Mouse (Mus musculus): ENCODE measurements around the gene Spz1. TPM values are rescaled to one million over a fixed set of nuclear protein-coding genes. Genes with fewer than 3 reads are reported as not detected.
A peak's percentile ranks its signal among the peaks of the same experiment; 100 is the strongest.

The Spz1 gene
- total and polyA plus RNA-seq, 2 experiments from 2014 or later = not detected

DNA sequence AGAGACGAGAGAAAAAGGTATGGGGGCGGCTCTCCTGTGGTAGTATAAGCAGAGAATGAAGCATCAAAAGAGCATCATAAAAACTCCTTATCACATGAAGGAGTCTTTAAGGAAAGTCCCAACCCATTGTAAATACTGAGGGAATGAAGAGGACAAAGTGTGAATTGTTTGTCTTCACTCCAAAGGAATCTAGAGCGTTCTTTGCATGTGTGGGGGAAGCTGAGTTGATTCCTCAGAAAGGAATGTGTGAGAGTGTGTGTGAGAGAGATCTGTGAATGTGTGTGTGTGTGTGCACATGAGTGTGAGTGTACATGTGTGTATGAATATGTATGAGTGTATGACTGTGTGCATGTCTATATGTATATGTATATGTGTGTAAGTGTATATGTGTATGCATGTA, 12.7 kb upstream of the Spz1 start:
- ATAC-seq (ENCODE audit: low FRiP score) = no peak
- Histone ChIP-seq H3K27me3 (ENCODE audit: insufficient read depth, low read length) (no peaks in the 10 kb centered on the region), H3K27ac (ENCODE audit: low read depth, low read length) (no peak overlapping the region), H3K4me1 (ENCODE audit: insufficient read depth, low read length) (no peaks in the 10 kb centered on the region), H3K9ac (replicated peaks; ENCODE audit: low read length, poor library complexity, severe bottlenecking) (no peak overlapping the region), H3K36me3 (ENCODE audit: insufficient read depth, low read length) (no peaks in the 10 kb centered on the region), H3K9me3 (ENCODE audit: low read length) (no peaks in the 10 kb centered on the region), H3K4me2 (ENCODE audit: low read depth, low read length, poor library complexity, severe bottlenecking) (no peak overlapping the region), H3K4me3 (ENCODE audit: low read depth, low read length) (no peak overlapping the region)
- 84% methylated on average over 3 of the region's 3 CpGs for WGBS
- no peak for DNase-seq (ENCODE audit: low spot score)
- TF ChIP-seq CTCF (IDR thresholded peaks at IDR 0.05) = no peak

DNA sequence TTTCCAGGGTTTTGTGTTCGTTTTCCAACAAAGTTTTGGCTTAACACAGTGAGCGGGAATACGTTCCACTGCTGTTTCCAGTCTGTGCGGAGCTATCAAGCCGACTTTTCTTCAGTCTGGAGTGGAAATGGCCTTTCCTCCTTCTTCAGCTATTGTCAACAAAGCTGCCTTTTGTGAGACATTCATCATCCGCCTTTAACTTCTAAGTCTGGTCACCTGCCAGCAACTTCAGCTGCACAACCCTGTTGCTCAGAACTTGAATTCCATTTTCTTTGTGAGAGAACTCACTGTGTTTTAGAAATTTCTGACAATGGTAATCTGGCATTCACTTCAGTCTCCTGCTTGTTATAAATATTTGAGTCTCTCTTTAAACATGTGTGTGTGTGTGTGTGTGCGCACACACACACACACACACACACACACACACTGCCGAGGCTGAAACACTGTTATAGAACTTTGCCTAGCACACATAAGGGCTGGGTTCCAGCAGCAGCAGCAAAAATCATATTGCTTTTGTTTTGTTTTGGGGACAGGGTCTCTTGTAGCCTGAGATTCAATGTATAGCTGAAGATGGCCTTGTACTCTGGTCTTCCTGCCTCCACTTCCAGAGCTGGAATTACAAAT, 8.2 kb upstream of the Spz1 start:
- no peak for TF ChIP-seq CTCF (IDR thresholded peaks at IDR 0.05)
- Histone ChIP-seq H3K9ac (replicated peaks; ENCODE audit: low read length, poor library complexity, severe bottlenecking) (no peak overlapping the region), H3K36me3 (ENCODE audit: insufficient read depth, low read length) (no peaks in the 10 kb centered on the region), H3K27me3 (ENCODE audit: insufficient read depth, low read length) (no peaks in the 10 kb centered on the region), H3K4me2 (ENCODE audit: low read depth, low read length, poor library complexity, severe bottlenecking) (no peak overlapping the region), H3K9me3 (ENCODE audit: low read length) (no peaks in the 10 kb centered on the region), H3K4me3 (ENCODE audit: low read depth, low read length) (no peak overlapping the region), H3K4me1 (ENCODE audit: insufficient read depth, low read length) (no peaks in the 10 kb centered on the region), H3K27ac (ENCODE audit: low read depth, low read length) (no peak overlapping the region)
- ATAC-seq (ENCODE audit: low FRiP score) (no peak), DNase-seq (ENCODE audit: low spot score) (peak; percentile 27)
- WGBS = 51% methylated on average over 8 of the region's 8 CpGs

DNA sequence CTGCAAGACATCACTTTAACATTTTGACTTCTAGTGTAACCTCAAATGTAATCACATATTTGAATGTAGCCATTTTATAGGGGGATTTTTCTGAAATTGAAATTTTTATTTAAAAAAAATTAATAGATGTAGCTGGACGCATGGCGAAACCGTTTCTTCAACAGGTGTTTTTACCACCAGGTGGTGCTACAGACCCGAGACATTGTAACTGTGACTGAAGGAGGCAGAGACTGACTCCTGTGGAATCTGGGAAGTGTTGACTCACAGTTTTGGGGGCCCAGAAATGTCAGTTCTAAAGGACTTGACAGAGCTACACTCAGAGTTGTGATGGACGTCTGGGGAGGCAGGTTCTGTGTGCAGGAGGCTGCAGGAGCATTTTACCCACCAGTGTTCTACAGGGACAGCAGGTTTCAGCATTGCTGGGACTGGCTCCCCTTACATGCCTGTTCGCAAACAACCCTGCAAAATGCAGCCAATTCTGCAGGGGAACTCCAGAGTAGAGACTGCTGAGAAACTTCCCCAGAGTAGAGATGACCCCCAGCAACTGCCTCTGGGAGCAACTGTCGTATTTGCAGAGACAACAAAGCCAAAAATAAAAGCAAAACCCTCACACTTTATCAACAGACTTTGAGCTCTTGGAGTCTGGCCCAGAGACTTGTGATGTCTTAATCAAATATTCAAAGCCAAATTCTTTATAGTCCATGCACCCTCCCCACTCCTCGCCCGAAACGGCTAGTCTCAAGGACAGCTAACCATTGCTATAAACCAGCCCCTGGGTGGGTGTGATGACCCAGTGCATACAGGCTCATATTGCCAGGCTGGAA, 4.5 kb upstream of the Spz1 start:
- Histone ChIP-seq H3K9ac (replicated peaks; ENCODE audit: low read length, poor library complexity, severe bottlenecking) (no peak overlapping the region), H3K4me3 (ENCODE audit: low read depth, low read length) (no peak overlapping the region), H3K4me1 (ENCODE audit: insufficient read depth, low read length) (no peaks in the 10 kb centered on the region), H3K9me3 (ENCODE audit: low read length) (no peaks in the 10 kb centered on the region), H3K4me2 (ENCODE audit: low read depth, low read length, poor library complexity, severe bottlenecking) (no peak overlapping the region), H3K27ac (ENCODE audit: low read depth, low read length) (no peak overlapping the region), H3K36me3 (ENCODE audit: insufficient read depth, low read length) (no peaks in the 10 kb centered on the region), H3K27me3 (ENCODE audit: insufficient read depth, low read length) (no peaks in the 10 kb centered on the region)
- ATAC-seq (ENCODE audit: low FRiP score) = peak; percentile 63; the same call in 1 of the 2 replicates
- peak; percentile 80 for TF ChIP-seq CTCF (IDR thresholded peaks at IDR 0.05)
- 20% methylated on average over 10 of the region's 10 CpGs for WGBS
- DNase-seq (ENCODE audit: low spot score) = peak; percentile 77

DNA sequence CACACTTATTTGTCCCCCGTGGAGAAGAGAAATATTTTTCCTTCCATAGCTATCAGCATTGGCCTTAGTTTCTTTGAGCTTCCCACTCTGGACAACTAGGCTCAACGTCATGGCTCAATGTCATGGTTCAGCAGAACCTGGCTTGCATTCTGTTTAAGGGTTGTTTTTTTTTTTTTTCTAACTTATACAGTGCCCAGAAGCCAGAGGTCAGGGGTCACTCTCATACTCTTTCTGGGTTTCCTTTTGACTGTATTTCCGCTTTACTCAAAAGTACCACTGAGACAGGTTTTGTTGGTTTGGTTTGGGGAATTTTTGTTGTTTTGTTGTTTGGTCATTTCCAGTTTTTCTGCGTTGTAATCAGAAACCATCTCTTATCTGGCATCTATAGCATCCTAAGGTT, 2.2 kb upstream of the Spz1 start:
- H3K27me3 ChIP-seq (ENCODE audit: insufficient read depth, low read length) = no peaks in the 10 kb centered on the region
- H3K4me2 ChIP-seq (ENCODE audit: low read depth, low read length, poor library complexity, severe bottlenecking) = no peak overlapping the region
- H3K27ac ChIP-seq (ENCODE audit: low read depth, low read length) = no peak overlapping the region
- no peak for TF ChIP-seq CTCF (IDR thresholded peaks at IDR 0.05)
- 87% methylated on average over 4 of the region's 4 CpGs for WGBS
- H3K9me3 ChIP-seq (ENCODE audit: low read length) = no peaks in the 10 kb centered on the region
- H3K36me3 ChIP-seq (ENCODE audit: insufficient read depth, low read length) = no peaks in the 10 kb centered on the region
- H3K4me3 ChIP-seq (ENCODE audit: low read depth, low read length) = no peak overlapping the region
- H3K9ac ChIP-seq (replicated peaks; ENCODE audit: low read length, poor library complexity, severe bottlenecking) = no peak overlapping the region
- no peak for ATAC-seq (ENCODE audit: low FRiP score)
- DNase-seq (ENCODE audit: low spot score) = no peak
- H3K4me1 ChIP-seq (ENCODE audit: insufficient read depth, low read length) = no peaks in the 10 kb centered on the region

DNA sequence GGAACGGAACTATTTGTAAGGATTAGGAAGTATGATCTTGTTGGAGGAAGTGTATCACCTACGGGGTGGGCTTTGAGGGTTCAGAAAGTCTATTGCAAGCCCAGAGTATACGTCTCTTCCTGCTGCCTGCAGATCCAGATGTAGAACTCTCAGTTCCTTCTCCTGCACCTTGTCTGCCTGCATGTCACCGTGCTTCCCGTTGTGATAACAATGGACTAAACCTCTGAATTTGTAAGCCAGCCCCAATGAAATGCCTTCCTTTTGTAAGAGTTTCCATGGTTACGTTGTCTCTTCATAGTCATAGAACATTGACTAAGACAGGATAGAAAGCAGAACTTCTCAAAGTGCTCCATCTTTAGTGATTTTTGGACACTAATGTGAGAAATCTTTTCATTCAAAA, 716 bp upstream of the Spz1 start:
- Histone ChIP-seq H3K9me3 (ENCODE audit: low read length) (no peaks in the 10 kb centered on the region), H3K36me3 (ENCODE audit: insufficient read depth, low read length) (no peaks in the 10 kb centered on the region), H3K27me3 (ENCODE audit: insufficient read depth, low read length) (no peaks in the 10 kb centered on the region), H3K27ac (ENCODE audit: low read depth, low read length) (no peak overlapping the region), H3K4me3 (ENCODE audit: low read depth, low read length) (no peak overlapping the region), H3K4me2 (ENCODE audit: low read depth, low read length, poor library complexity, severe bottlenecking) (no peak overlapping the region), H3K4me1 (ENCODE audit: insufficient read depth, low read length) (no peaks in the 10 kb centered on the region), H3K9ac (replicated peaks; ENCODE audit: low read length, poor library complexity, severe bottlenecking) (no peak overlapping the region)
- 40% methylated on average over 6 of the region's 6 CpGs for whole genome bisulfite sequencing
- no peak for DNase-seq (ENCODE audit: low spot score)
- TF ChIP-seq CTCF (IDR thresholded peaks at IDR 0.05) = no peak
- ATAC-seq (ENCODE audit: low FRiP score) = no peak

DNA sequence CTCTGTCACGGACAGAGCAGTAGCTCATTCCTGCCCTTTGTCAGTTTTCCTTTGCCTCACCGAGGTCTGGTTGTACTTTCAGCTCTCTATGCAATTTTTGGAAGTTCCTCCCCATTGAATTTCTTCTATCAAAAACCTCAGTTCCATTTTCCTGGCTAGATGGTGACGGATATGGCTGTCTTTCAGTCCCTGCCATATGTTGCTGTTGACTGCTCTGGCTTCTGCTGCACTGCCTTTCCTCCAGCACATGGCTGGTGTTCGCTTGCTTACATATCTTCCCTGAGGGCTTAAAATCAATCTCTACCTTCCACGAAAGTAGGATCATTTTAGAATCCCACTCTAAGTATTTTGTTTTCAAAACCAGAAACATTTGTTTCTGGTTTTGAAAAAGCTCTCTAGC, 16.5 kb downstream of the Spz1 start:
- no peak for DNase-seq (ENCODE audit: low spot score)
- WGBS = 81% methylated on average over 5 of the region's 5 CpGs
- no peaks in the 10 kb centered on the region for H3K36me3 ChIP-seq (ENCODE audit: insufficient read depth, low read length)
- no peak overlapping the region for H3K4me3 ChIP-seq (ENCODE audit: low read depth, low read length)
- no peak for ATAC-seq (ENCODE audit: low FRiP score)
- H3K4me2 ChIP-seq (ENCODE audit: low read depth, low read length, poor library complexity, severe bottlenecking) = no peak overlapping the region
- H3K27ac ChIP-seq (ENCODE audit: low read depth, low read length) = no peak overlapping the region
- H3K4me1 ChIP-seq (ENCODE audit: insufficient read depth, low read length) = no peaks in the 10 kb centered on the region
- H3K27me3 ChIP-seq (ENCODE audit: insufficient read depth, low read length) = no peaks in the 10 kb centered on the region
- no peak overlapping the region for H3K9ac ChIP-seq (replicated peaks; ENCODE audit: low read length, poor library complexity, severe bottlenecking)
- no peaks in the 10 kb centered on the region for H3K9me3 ChIP-seq (ENCODE audit: low read length)
- no peak for TF ChIP-seq CTCF (IDR thresholded peaks at IDR 0.05)

Measured in midbrain, postnatal 0 days (tissue).